Mouse (Mus musculus) stomach, embryonic 15.5 days (tissue): ENCODE measurements around the gene Gne. TPM values are rescaled to one million over a fixed set of nuclear protein-coding genes. Genes with fewer than 3 reads are reported as not detected.

ENCODE experiments used
- ATAC-seq: fragments of 200-750 bp; cut with Nextera tagmentation; 2 replicates; pipeline ENCODE4 v1.8.0; 2017; ENCODE audit warnings: low read depth, moderate number of reproducible peaks, moderate TSS enrichment; ENCODE audit not compliant: insufficient read depth, low FRiP score
- H3K27ac ChIP-seq: fragments of 300-500 bp; sonication (generic); 2 replicates; pipeline ENCODE4 v1.5.1; 2015; ENCODE audit warnings: mild to moderate bottlenecking, inconsistent platforms
- H3K27me3 ChIP-seq: fragments of 300-500 bp; sonication (generic); replicated peaks from 2 replicates; pipeline ENCODE4 v1.6.1; 2015; ENCODE audit warnings: inconsistent platforms
- H3K36me3 ChIP-seq: fragments of 300-500 bp; sonication (generic); 2 replicates; pipeline ENCODE4 v1.6.1; 2015; ENCODE audit warnings: inconsistent platforms
- H3K4me1 ChIP-seq: fragments of 300-500 bp; sonication (generic); 2 replicates; pipeline ENCODE4 v1.6.1; 2015; ENCODE audit warnings: inconsistent platforms
- H3K4me2 ChIP-seq: fragments of 300-500 bp; sonication (generic); 2 replicates; pipeline ENCODE4 v1.6.1; 2015; ENCODE audit warnings: mild to moderate bottlenecking, inconsistent platforms
- H3K4me3 ChIP-seq: fragments of 300-500 bp; sonication (generic); replicated peaks from 2 replicates; pipeline ENCODE4 v1.5.1; 2015; ENCODE audit warnings: inconsistent platforms
- H3K9ac ChIP-seq: fragments of 300-500 bp; sonication (generic); 2 replicates; pipeline ENCODE4 v1.6.1; 2015; ENCODE audit warnings: inconsistent platforms
- H3K9me3 ChIP-seq: fragments of 300-500 bp; sonication (generic); 2 replicates; pipeline ENCODE4 v1.6.1; 2016; ENCODE audit warnings: inconsistent platforms
- WGBS: fragments of 180-500 bp; shearing (Covaris S2); methylation state at CpG from one replicate; pipeline ENCODE4 v1.1.7; 2015; 5-methylcytosine and 5-hydroxymethylcytosine counted together
- polyA plus RNA-seq: library from polyadenylated mRNA; unstranded; fragments of >200 nt; fragmentation: Nextera tagmentation; extraction: Ambion mirVana; gene quantifications from 2 replicates; pipeline ENCODE4 v1.2.1, GENCODE M21; 2015

The Gne gene
- polyA plus RNA-seq, 1 experiment from 2014 or later, result 27.8 TPM

DNA sequence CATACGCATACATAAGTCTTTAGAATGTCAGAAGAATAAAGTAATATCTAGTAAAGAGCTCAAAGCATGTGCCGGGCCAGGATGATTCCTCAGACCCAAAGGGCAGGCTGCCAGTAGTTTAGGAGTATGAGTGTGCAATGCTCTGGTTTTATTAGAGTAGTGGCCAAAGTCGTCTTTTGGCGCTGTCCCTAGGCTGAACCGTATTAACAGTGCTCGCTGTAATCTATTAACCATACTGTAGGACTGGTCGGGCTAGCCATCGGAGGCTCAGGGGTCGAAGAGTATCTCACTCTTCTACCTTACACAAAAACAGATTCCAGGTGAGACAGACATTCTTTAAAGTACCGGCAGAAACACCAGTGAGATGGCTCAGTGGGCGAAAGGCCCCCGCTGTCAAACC, 67.2 kb downstream of the Gne start:
- peaks cover 19% of the 10 kb centered on the region for H3K4me1 ChIP-seq
- ATAC-seq, result no peak
- H3K9ac ChIP-seq, result no peak overlapping the region
- no peak overlapping the region for H3K4me3 ChIP-seq
- peaks cover 22% of the 10 kb centered on the region for H3K36me3 ChIP-seq
- H3K9me3 ChIP-seq, result no peaks in the 10 kb centered on the region
- no peak overlapping the region for H3K27ac ChIP-seq
- no peak overlapping the region for H3K4me2 ChIP-seq
- H3K27me3 ChIP-seq, result no peaks in the 10 kb centered on the region
- 86% methylated on average over 12 of the region's 12 CpGs for WGBS

DNA sequence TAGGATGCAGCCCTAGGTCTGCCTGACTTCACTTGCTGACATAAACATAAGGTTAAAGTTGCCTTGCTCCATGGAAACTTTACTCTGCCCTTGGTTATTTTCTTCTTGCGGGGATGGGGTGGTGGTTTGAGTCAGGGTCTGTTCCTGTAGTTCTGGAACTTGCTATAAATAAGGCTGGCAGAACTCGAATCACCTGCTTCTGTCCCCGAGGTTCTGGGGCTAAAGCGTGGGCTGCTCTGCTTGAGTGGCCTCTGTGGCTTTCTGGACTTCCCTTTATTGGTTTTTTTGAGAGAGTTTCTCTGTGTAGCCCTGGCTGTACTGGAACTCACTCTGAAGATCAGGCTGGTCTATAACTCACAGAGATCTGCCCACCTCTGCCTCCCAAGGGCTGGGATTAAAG, 67.9 kb downstream of the Gne start:
- ATAC-seq, result no peak
- no peak overlapping the region for H3K4me2 ChIP-seq
- peaks cover 19% of the 10 kb centered on the region for H3K4me1 ChIP-seq
- no peaks in the 10 kb centered on the region for H3K9me3 ChIP-seq
- H3K4me3 ChIP-seq, result no peak overlapping the region
- peaks cover 17% of the 10 kb centered on the region for H3K36me3 ChIP-seq
- no peaks in the 10 kb centered on the region for H3K27me3 ChIP-seq
- no peak overlapping the region for H3K27ac ChIP-seq
- H3K9ac ChIP-seq, result no peak overlapping the region
- 83% methylated on average over 4 of the region's 4 CpGs for WGBS

DNA sequence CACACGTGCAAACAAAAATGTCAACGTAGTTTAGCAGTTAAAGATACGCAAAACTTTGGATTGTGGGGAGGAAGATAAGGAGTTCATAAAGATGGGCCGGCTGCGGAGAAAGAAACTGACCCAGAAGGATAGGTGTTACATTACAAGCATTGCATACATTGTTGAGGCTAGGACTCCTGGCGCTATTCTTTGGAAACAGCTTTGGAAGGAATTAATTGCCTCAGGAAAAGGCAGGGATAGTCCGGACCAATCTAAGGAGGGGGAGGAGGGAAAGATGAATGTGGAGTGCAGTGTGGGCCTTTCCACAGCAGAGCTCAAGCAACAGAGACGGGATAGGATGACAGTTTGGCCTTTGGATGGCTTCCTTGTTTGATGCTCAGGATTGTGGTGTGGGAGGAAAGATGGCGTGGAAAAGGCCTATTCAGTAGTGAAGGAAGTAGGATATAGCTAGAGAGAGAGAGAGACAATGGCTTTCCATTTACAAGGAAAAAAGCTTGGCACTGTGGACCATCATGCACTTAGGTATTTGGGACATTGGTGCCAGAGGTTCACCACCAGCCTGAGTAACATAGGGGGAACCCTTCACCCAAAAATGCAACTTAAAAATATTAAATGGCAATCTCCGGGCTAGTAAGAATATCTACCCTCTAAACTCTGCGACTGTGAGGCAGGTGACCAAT, 70.4 kb downstream of the Gne start:
- H3K27me3 ChIP-seq, result no peaks in the 10 kb centered on the region
- H3K9ac ChIP-seq, result peak overlapping the region; percentile 87
- H3K36me3 ChIP-seq, result no peaks in the 10 kb centered on the region
- 18% methylated on average over 11 of the region's 11 CpGs for WGBS
- no peaks in the 10 kb centered on the region for H3K9me3 ChIP-seq
- H3K27ac ChIP-seq, result no peak overlapping the region
- peak overlapping the region; percentile 89 for H3K4me3 ChIP-seq
- ATAC-seq, result no peak
- H3K4me1 ChIP-seq, result peaks cover 19% of the 10 kb centered on the region
- H3K4me2 ChIP-seq, result peak overlapping the region; percentile 70

DNA sequence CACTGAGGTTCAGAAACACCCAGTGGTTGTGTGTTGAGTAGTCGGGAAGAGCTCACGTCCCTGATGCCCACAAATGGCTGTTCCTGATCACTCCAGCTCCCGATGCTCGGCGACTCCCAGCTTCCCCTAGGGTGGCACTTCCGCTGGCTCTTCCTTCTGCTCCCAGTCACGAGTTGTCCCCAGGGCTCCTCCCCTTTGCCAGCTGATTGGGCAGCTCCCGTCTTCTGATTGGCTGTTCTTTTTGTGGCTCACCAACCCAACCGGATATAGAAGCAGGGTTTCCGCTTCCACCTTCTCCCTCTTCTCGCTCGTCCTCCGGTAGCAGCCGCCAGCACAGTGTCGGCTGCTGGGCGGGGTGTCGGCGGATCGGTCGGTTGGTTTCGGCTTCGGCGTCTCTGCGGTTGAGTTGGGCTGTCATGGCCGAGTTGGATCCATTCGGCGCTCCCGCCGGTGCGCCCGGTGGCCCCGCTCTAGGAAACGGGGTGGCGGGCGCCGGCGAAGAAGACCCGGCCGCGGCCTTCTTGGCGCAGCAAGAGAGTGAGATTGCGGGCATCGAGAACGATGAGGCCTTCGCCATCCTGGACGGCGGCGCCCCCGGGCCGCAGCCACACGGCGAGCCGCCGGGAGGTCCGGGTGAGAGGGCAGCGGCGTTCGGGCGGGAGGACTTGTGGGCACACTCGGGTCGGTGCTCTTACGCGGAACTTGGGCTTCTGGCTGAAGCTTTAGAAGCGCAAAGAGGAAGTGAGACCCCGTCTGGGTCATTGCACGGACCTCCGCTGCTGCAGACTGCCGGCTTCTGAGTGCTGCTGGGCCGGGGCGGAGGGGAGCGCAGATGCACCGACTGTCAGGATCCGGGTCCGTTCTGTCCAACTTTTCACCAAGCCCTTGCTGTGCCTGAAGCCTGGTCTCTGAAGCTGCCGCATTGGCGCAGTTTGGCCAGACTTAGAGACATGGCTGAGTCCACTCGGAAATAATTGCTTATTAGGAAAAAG, 71.3 kb downstream of the Gne start:
- no peaks in the 10 kb centered on the region for H3K9me3 ChIP-seq
- peak overlapping the region; percentile 80 for H3K27ac ChIP-seq
- H3K4me2 ChIP-seq, result peak overlapping the region; percentile 70
- peak overlapping the region; percentile 87 for H3K9ac ChIP-seq
- 1% methylated on average over 75 of the region's 77 CpGs for WGBS
- no peaks in the 10 kb centered on the region for H3K27me3 ChIP-seq
- H3K4me1 ChIP-seq, result peaks cover 19% of the 10 kb centered on the region
- H3K36me3 ChIP-seq, result no peaks in the 10 kb centered on the region
- peak overlapping the region; percentile 89 for H3K4me3 ChIP-seq
- ATAC-seq, result peak; percentile 98

DNA sequence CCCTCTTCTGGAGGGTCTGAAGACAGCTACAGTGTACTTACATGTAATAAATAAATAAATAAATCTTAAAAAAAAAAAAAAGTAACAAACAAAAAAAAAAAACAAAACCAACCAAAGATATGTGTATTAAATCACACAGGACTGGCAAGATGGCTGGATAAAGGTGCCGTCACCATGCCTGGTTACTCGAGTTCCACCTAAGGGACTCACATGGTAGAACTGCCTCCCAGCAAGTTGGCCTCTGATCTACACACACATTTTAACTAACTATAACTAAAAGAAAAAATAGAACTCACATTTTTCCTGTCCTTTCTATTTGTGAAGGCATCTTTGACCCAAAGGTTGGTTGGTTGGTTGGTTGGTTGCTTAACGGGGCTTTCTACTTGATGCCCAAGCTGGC, 72.2 kb downstream of the Gne start:
- Histone ChIP-seq H3K4me2 (peak overlapping the region; percentile 70), H3K9me3 (no peaks in the 10 kb centered on the region), H3K4me3 (peak overlapping the region; percentile 89), H3K36me3 (no peaks in the 10 kb centered on the region), H3K4me1 (peaks cover 19% of the 10 kb centered on the region), H3K27ac (peak overlapping the region; percentile 74; the same call in 1 of the 2 replicates), H3K9ac (no peak overlapping the region), H3K27me3 (no peaks in the 10 kb centered on the region)
- no peak for ATAC-seq
- WGBS, result 75% methylated on average over 3 of the region's 3 CpGs

DNA sequence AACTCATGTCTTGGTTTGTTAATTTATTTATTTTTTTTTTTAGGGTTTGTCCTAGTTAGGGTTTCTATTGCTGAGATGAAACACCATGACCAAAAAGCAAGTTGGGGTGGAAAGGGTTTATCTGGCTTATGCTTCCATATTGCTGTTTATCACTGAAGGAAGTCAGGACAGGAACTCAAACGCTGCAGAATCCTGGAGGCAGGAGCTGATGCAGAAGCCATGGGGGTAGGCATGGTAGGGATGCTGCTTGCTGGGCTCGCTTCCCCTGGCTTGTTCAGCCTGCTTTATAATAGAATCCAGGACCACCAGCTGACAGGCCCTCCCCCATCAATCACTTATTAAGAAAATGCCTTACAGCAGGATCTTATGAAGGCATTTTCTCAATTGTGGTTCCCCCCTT, 73.1 kb downstream of the Gne start:
- no peaks in the 10 kb centered on the region for H3K27me3 ChIP-seq
- H3K4me2 ChIP-seq, result no peak overlapping the region
- 47% methylated on average over 2 of the region's 2 CpGs for WGBS
- H3K9me3 ChIP-seq, result no peaks in the 10 kb centered on the region
- no peak overlapping the region for H3K27ac ChIP-seq
- no peaks in the 10 kb centered on the region for H3K36me3 ChIP-seq
- H3K9ac ChIP-seq, result no peak overlapping the region
- no peak overlapping the region for H3K4me3 ChIP-seq
- peaks cover 19% of the 10 kb centered on the region for H3K4me1 ChIP-seq
- ATAC-seq, result no peak

DNA sequence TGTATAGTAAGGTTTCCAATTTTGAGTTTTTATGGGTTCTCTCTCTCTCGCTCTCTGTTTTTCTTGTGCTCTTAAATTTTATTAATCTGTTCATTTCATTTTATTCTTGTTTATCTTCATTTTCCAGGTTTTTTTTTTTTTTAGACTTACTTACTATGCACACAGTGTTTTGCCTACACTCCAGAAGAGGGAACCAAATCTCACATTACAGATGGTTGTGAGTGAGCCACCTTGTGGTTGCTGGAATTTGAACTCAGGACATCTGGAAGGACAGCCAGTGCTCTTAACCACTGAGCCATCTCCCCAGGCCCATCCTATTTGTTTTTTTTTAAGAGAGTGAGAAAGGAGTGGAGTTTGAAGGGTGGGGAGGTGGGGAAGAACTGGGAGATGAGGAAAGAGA, 73.8 kb downstream of the Gne start:
- Histone ChIP-seq H3K9me3 (no peaks in the 10 kb centered on the region), H3K36me3 (no peaks in the 10 kb centered on the region), H3K9ac (no peak overlapping the region), H3K27me3 (no peaks in the 10 kb centered on the region), H3K4me2 (no peak overlapping the region), H3K4me3 (no peak overlapping the region), H3K27ac (no peak overlapping the region), H3K4me1 (peaks cover 19% of the 10 kb centered on the region)
- ATAC-seq, result no peak
- WGBS, result 97% methylated on average over 1 of the region's 1 CpGs

DNA sequence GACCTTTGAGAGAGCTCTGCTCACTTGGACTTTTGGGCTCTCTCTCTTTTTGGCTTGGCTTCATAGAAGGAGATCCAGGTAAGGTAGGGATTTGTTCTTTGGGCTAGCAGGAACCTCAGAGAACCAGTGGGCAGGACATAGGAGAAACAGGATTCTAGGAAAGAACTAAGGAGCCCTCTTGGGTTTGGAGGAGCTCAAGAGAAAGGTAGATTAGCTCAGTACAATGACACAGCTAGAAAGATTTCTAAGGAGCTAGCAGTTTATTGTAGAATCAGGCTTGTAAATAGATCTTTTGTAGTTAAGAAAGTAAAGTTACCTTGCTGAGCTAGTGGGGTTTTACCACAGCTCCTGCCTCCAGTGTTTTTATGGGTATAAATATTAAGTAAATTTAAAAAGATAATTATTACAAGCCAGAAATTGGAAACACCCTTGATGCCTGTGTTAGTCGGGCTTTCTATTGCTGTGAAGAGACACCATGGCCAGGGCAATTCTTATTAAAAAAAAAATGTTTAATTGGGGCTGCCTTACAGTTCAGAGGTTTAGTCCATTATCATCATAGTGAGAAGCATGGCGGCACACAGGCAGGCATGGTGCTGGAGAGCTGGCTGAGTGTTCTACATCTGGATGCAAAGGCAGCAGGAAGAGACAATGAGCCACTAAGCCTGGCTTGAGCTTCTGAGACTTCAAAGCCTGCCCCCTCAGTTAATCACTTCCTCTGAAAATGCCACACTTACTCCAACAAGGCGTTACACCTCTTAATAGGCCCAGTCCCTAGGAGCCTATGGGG, 79.2 kb downstream of the Gne start:
- WGBS, result 73% methylated on average over 3 of the region's 3 CpGs

DNA sequence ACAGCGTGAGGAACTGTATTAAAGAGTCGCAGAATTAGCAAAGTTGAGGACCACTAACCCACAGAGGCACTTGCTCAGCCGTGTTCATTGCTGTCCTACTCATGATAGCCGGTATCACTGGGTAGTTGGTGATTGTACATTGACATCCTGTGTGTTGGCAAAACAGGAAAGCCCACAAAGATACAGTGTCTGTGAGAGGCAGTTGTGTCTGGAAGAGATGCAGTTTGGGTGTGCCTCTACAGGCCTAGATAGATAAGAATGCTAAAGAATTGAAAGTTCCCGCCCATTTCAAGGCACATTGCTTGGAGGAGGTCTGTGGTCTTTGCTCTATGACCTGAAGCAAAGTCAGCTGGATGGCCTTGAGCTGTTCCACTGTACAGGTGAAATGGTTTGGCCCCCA, 79.9 kb downstream of the Gne start, which contains the start of gene Clta:
Gene Clta (plus strand): TSS at position 327 of the 400 bp plus-strand sequence.
- H3K9me3 ChIP-seq, result no peaks in the 10 kb centered on the region
- H3K4me3 ChIP-seq, result no peak within 1 kb of the TSS; the same call in 1 of the 2 replicates
- no peaks in the 10 kb centered on the region for H3K36me3 ChIP-seq
- H3K4me2 ChIP-seq, result 0 out of 2 replicates have a peak within 1 kb of the TSS, but pooled peaks have one; percentile 5
- no peak within 1 kb of the TSS for H3K27ac ChIP-seq
- ATAC-seq, result peak; percentile 94
- no peaks in the 10 kb centered on the region for H3K4me1 ChIP-seq
- no peak within 1 kb of the TSS for H3K9ac ChIP-seq
- 71% methylated on average over 5 of the region's 5 CpGs for WGBS
- H3K27me3 ChIP-seq, result no peaks in the 10 kb centered on the region

More for the DNA sequence above, 79.2 kb downstream of the Gne start:
- Histone ChIP-seq H3K27ac (no peak overlapping the region), H3K4me1 (no peaks in the 10 kb centered on the region), H3K9me3 (no peaks in the 10 kb centered on the region), H3K36me3 (no peaks in the 10 kb centered on the region), H3K4me3 (no peak overlapping the region), H3K9ac (no peak overlapping the region), H3K27me3 (no peaks in the 10 kb centered on the region), H3K4me2 (no peak overlapping the region)
- no peak for ATAC-seq

DNA sequence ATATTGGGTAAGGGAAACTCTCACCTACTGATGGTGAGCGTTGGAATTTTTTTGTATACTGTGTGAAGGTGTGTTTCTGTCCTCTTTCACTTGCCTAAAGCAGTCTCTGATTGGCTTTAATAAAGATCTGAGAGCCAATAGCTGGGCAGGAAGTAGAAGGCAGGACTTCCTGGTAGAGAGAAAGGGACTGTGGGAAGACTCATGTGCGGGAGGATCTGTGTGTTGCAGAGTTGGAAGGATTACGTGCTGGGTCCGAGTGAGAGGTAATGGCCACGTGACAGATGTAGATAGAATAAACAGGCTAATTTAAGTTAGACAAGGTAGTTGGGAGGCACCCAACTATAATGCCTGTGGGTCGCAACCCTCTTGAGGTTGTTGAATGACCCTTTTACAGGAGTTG, 80.4 kb downstream of the Gne start:
- Histone ChIP-seq H3K9me3 (no peaks in the 10 kb centered on the region), H3K9ac (no peak overlapping the region), H3K4me1 (no peaks in the 10 kb centered on the region), H3K27me3 (no peaks in the 10 kb centered on the region), H3K27ac (no peak overlapping the region), H3K4me2 (0 out of 2 replicates have a peak overlapping the region, but pooled peaks have one; percentile 5), H3K36me3 (no peaks in the 10 kb centered on the region), H3K4me3 (no peak overlapping the region; the same call in 1 of the 2 replicates)
- peak; percentile 82; the same call in 1 of the 2 replicates for ATAC-seq
- 50% methylated on average over 6 of the region's 6 CpGs for WGBS

DNA sequence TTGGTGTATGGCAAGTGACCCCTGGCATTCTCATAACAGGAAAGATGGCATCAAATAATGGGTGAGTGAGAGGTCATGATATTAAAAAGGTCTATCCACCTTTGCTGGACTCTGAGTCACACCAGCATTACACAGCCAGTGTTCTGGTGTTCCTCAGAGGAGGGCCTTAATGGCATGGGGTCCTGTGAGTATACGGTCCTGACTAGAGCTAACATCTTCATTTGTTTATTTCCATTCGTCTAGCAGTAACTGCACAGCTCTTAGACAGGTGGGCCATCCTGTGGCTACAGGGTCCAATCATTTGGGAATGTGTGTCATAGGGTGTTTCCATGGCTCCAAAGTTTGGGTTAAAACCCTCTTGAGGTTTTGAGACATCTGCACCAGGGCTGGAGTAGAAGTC, 89.6 kb downstream of the Gne start:
- Histone ChIP-seq H3K27ac (no peak overlapping the region), H3K9ac (no peak overlapping the region), H3K27me3 (no peaks in the 10 kb centered on the region), H3K36me3 (no peaks in the 10 kb centered on the region), H3K4me2 (no peak overlapping the region), H3K4me1 (no peaks in the 10 kb centered on the region), H3K4me3 (no peak overlapping the region), H3K9me3 (no peaks in the 10 kb centered on the region)
- 52% methylated on average over 2 of the region's 2 CpGs for WGBS
- no peak for ATAC-seq
